Mouse (Mus musculus): ENCODE measurements around the gene 1810049J17Rik.

- TF ChIP-seq CTCF (conservative IDR thresholded peaks at IDR 0.05; ENCODE audit: insufficient read depth, insufficient read length, low read depth, low read length) (no peak), POLR2A (IDR thresholded peaks at IDR 0.05; ENCODE audit: low read depth, low read length) (no peak)
These were observed 16.1 kb upstream of the 1810049J17Rik start for GRCm38 (mm10) chr15:12337779-12338137.
